Comparison of ENCODE assay signal across 14 mouse cellular contexts in genomic region chr1:79751186-79751585, GRCm38 (mm10). TPM values are rescaled to one million over a fixed set of nuclear protein-coding genes. Genes with fewer than 3 reads are reported as not detected.
DNase-seq lines count a peak whose midpoint lies in the region; ATAC-seq and TF ChIP-seq lines count a peak whose summit lies in the region.
"Had no signal": no experiment of that assay in that cellular context is flagged by ENCODE, and none has a peak within 500 bp of the region (broad histone marks: within the 10 kb centered on the region; RNA-seq: fewer than 3 reads in every experiment).

No protein-coding gene starts in this region.

- H3K4me2 ChIP-seq in embryonic facial prominence, embryonic 12.5 days (replicated peaks): no peak overlapping the region
- H3K4me2 ChIP-seq in intestine, postnatal 0 days (replicated peaks; ENCODE audit: low read depth): no peak overlapping the region
- no peak overlapping the region for H3K4me2 ChIP-seq in forebrain, embryonic 15.5 days (replicated peaks)
- H3K4me2 ChIP-seq: hindbrain, embryonic 15.5 days; limb, embryonic 15.5 days; neural tube, embryonic 13.5 days had no signal

- peak overlapping the region; percentile 57 for H3K27ac ChIP-seq in liver, adult 2 months (replicated peaks; ENCODE audit: insufficient read depth, low read depth, low read length)
- H3K27ac ChIP-seq in embryonic facial prominence, embryonic 12.5 days: 0 out of 2 replicates have a peak overlapping the region, but pooled peaks have one; percentile 23
- H3K27ac ChIP-seq in intestine, postnatal 0 days (ENCODE audit: low read depth, low read length): peak overlapping the region; percentile 46; the same call in 1 of the 2 replicates
- no peak overlapping the region for H3K27ac ChIP-seq in forebrain, embryonic 15.5 days (replicated peaks)
- H3K27ac ChIP-seq: hindbrain, embryonic 15.5 days; limb, embryonic 15.5 days; neural tube, embryonic 13.5 days had no signal

- no peak for TF ChIP-seq CTCF in liver, adult 2 months (IDR thresholded peaks at IDR 0.05; ENCODE audit: low read depth, low read length)
- no peak for TF ChIP-seq CTCF in intestine, postnatal 0 days (IDR thresholded peaks at IDR 0.05; ENCODE audit: low read depth)

- DNase-seq in liver, adult 2 months (ENCODE audit: extremely low read depth, low read depth, low spot score): peak; percentile 67
- DNase-seq in liver: no peak
- DNase-seq in urinary bladder, postnatal 36 days (ENCODE audit: low spot score in 2 of 2): no peak
- no peak for DNase-seq in gastrocnemius, postnatal 10 days
- DNase-seq: adrenal gland, postnatal 25 days had no signal

- H3K9me3 ChIP-seq in embryonic facial prominence, embryonic 12.5 days: no peaks in the 10 kb centered on the region
- no peaks in the 10 kb centered on the region for H3K9me3 ChIP-seq in intestine, postnatal 0 days (ENCODE audit: control insufficient read depth)
- H3K9me3 ChIP-seq in megakaryocyte, embryonic 14.5 days: no peaks in the 10 kb centered on the region
- no peaks in the 10 kb centered on the region for H3K9me3 ChIP-seq in forebrain, embryonic 15.5 days
- H3K9me3 ChIP-seq: G1E; hindbrain, embryonic 15.5 days; limb, embryonic 15.5 days had no signal

- no peak overlapping the region for H3K9ac ChIP-seq in liver, adult 2 months (ENCODE audit: low read depth, low read length)
- no peak overlapping the region for H3K9ac ChIP-seq in embryonic facial prominence, embryonic 12.5 days
- no peak overlapping the region for H3K9ac ChIP-seq in intestine, postnatal 0 days (ENCODE audit: low read depth, low read length)
- no peak overlapping the region for H3K9ac ChIP-seq in forebrain, embryonic 15.5 days (replicated peaks)
- H3K9ac ChIP-seq: hindbrain, embryonic 15.5 days; limb, embryonic 15.5 days; neural tube, embryonic 13.5 days had no signal

- no peaks in the 10 kb centered on the region for H3K27me3 ChIP-seq in liver, adult 2 months (ENCODE audit: control insufficient read depth, insufficient read depth, low read length)
- no peaks in the 10 kb centered on the region for H3K27me3 ChIP-seq in embryonic facial prominence, embryonic 12.5 days
- H3K27me3 ChIP-seq in intestine, postnatal 0 days (replicated peaks; ENCODE audit: control insufficient read depth, insufficient read depth, low read length): no peaks in the 10 kb centered on the region
- no peaks in the 10 kb centered on the region for H3K27me3 ChIP-seq in megakaryocyte, embryonic 14.5 days (replicated peaks)
- no peaks in the 10 kb centered on the region for H3K27me3 ChIP-seq in forebrain, embryonic 15.5 days
- H3K27me3 ChIP-seq: hindbrain, embryonic 15.5 days; limb, embryonic 15.5 days; neural tube, embryonic 13.5 days had no signal

- TF ChIP-seq POLR2A in liver, adult 2 months (IDR thresholded peaks at IDR 0.05; ENCODE audit: extremely low read depth, insufficient read depth, low read length): no peak

- H3K4me1 ChIP-seq in liver, adult 2 months (ENCODE audit: control insufficient read depth, insufficient read depth, low read length): peaks cover 24% of the 10 kb centered on the region
- H3K4me1 ChIP-seq in embryonic facial prominence, embryonic 12.5 days: peaks cover 7% of the 10 kb centered on the region; the same call in 1 of the 2 replicates
- H3K4me1 ChIP-seq in intestine, postnatal 0 days (replicated peaks; ENCODE audit: control insufficient read depth, insufficient read depth, low read length): no peaks in the 10 kb centered on the region
- H3K4me1 ChIP-seq in megakaryocyte, embryonic 14.5 days: peaks cover 94% of the 10 kb centered on the region
- H3K4me1 ChIP-seq in forebrain, embryonic 15.5 days: no peaks in the 10 kb centered on the region
- H3K4me1 ChIP-seq: hindbrain, embryonic 15.5 days; limb, embryonic 15.5 days had no signal

- no peak for ATAC-seq in embryonic facial prominence, embryonic 12.5 days (ENCODE audit: insufficient number of reproducible peaks, insufficient read depth, low FRiP score, low TSS enrichment)
- no peak for ATAC-seq in intestine, postnatal 0 days
- no peak for ATAC-seq in forebrain, embryonic 15.5 days (replicated peaks)

- WGBS in liver, adult 2 months: 35% methylated on average over 5 of the region's 5 CpGs
- 56% methylated on average over 5 of the region's 5 CpGs for WGBS in embryonic facial prominence, embryonic 12.5 days
- 63% methylated on average over 5 of the region's 5 CpGs for WGBS in intestine, postnatal 0 days
- WGBS in forebrain, embryonic 15.5 days: 89% methylated on average over 5 of the region's 5 CpGs

- H3K36me3 ChIP-seq in liver, adult 2 months (ENCODE audit: control insufficient read depth, insufficient read depth, low read length): no peaks in the 10 kb centered on the region
- no peaks in the 10 kb centered on the region for H3K36me3 ChIP-seq in embryonic facial prominence, embryonic 12.5 days
- H3K36me3 ChIP-seq in intestine, postnatal 0 days (ENCODE audit: control insufficient read depth, insufficient read depth): no peaks in the 10 kb centered on the region
- H3K36me3 ChIP-seq in megakaryocyte, embryonic 14.5 days (replicated peaks; ENCODE audit: low read length): peaks cover 64% of the 10 kb centered on the region
- no peaks in the 10 kb centered on the region for H3K36me3 ChIP-seq in forebrain, embryonic 15.5 days
- H3K36me3 ChIP-seq: hindbrain, embryonic 15.5 days had no signal

- H3K79me2 ChIP-seq in liver, adult 2 months (ENCODE audit: control insufficient read depth, insufficient read depth, low read length): peaks cover 28% of the 10 kb centered on the region

- H3K4me3 ChIP-seq in liver, adult 2 months (ENCODE audit: insufficient read depth, low read depth, low read length): no peak overlapping the region
- no peak overlapping the region for H3K4me3 ChIP-seq in embryonic facial prominence, embryonic 12.5 days
- H3K4me3 ChIP-seq in intestine, postnatal 0 days (ENCODE audit: low read depth, low read length): no peak overlapping the region
- H3K4me3 ChIP-seq in megakaryocyte, embryonic 14.5 days (replicated peaks): peak overlapping the region; percentile 59
- no peak overlapping the region for H3K4me3 ChIP-seq in forebrain, embryonic 15.5 days
- H3K4me3 ChIP-seq: erythroblast, embryonic 14.5 days; hindbrain, embryonic 15.5 days; limb, embryonic 15.5 days; neural tube, embryonic 13.5 days had no signal

RNA-seq across cellular contexts. Expression of gene Mrpl44, which starts 24.6 kb away (rescaled TPM):
- total RNA-seq in liver, adult 2 months (2014; rRNA removed): 22.7 and 23.0 TPM in 2 replicates
- 8.0 and 9.2 TPM in 2 replicates for polyA plus RNA-seq in liver, adult 2 months (2012; rRNA removed)
- polyA plus RNA-seq in embryonic facial prominence, embryonic 12.5 days (2016; fragmentation: Nextera tagmentation; extraction: Ambion mirVana): 45.2 and 48.5 TPM in 2 replicates
- polyA plus RNA-seq in intestine, postnatal 0 days (2015; fragmentation: Nextera tagmentation; extraction: Ambion mirVana): 29.0 and 29.4 TPM in 2 replicates
- polyA plus RNA-seq in megakaryocyte, embryonic 14.5 days (2012; ENCODE audit: insufficient read depth, low replicate concordance): 23.6 and 32.1 TPM in 2 replicates
- total RNA-seq in gastrocnemius, postnatal 10 days (2021): 10 to 100 TPM; 35.7 to 39.1 TPM
- polyA plus RNA-seq in forebrain, embryonic 15.5 days (2015; fragmentation: Nextera tagmentation; extraction: Ambion mirVana): 45.8 and 47.4 TPM in 2 replicates

RNA-seq across cellular contexts. Expression of gene Wdfy1, which starts 24.8 kb away (rescaled TPM):
- 31.0 and 31.8 TPM in 2 replicates for total RNA-seq in liver, adult 2 months (2014; rRNA removed)
- 17.3 and 19.8 TPM in 2 replicates for polyA plus RNA-seq in liver, adult 2 months (2012; rRNA removed)
- 44.8 and 45.4 TPM in 2 replicates for polyA plus RNA-seq in embryonic facial prominence, embryonic 12.5 days (2016; fragmentation: Nextera tagmentation; extraction: Ambion mirVana)
- polyA plus RNA-seq in intestine, postnatal 0 days (2015; fragmentation: Nextera tagmentation; extraction: Ambion mirVana): 37.2 and 40.9 TPM in 2 replicates
- 92.7 and 98.6 TPM in 2 replicates for polyA plus RNA-seq in megakaryocyte, embryonic 14.5 days (2012; ENCODE audit: insufficient read depth, low replicate concordance)
- total RNA-seq in gastrocnemius, postnatal 10 days (2021): 10 to 100 TPM; 16.6 to 18.7 TPM
- 79.6 and 87.1 TPM in 2 replicates for polyA plus RNA-seq in forebrain, embryonic 15.5 days (2015; fragmentation: Nextera tagmentation; extraction: Ambion mirVana)
